ENCODE assay signal across 10 mouse cellular contexts in genomic region chr14:52580319-52580718, GRCm38 (mm10).
DNase-seq lines count a peak whose midpoint lies in the region; ATAC-seq and TF ChIP-seq lines count a peak whose summit lies in the region.
"Had no signal": no experiment of that assay in that cellular context is flagged by ENCODE, and none has a peak within 500 bp of the region (broad histone marks: within the 10 kb centered on the region; RNA-seq: fewer than 3 reads in every experiment).

No protein-coding gene starts in this region.

- H3K27ac ChIP-seq in lung, postnatal 0 days (ENCODE audit: low read length): no peak overlapping the region
- H3K27ac ChIP-seq: limb, embryonic 10.5 days had no signal

- no peaks in the 10 kb centered on the region for H3K4me1 ChIP-seq in lung, postnatal 0 days (ENCODE audit: insufficient read depth, low read depth, low read length)
- H3K4me1 ChIP-seq: limb, embryonic 10.5 days had no signal

- no peak overlapping the region for H3K4me3 ChIP-seq in lung, postnatal 0 days (ENCODE audit: low read depth, low read length)
- H3K4me3 ChIP-seq: limb, embryonic 10.5 days had no signal

- intact Hi-C loops in left cerebral cortex, postnatal 25 days (cut with DNase I): no loop called here

- H3K9ac ChIP-seq in lung, postnatal 0 days (replicated peaks; ENCODE audit: low read depth): no peak overlapping the region

- H3K4me2 ChIP-seq in lung, postnatal 0 days (replicated peaks; ENCODE audit: low read depth, low read length): no peak overlapping the region

- no peak for TF ChIP-seq CTCF in lung, postnatal 0 days (IDR thresholded peaks at IDR 0.05)

- no peak for TF ChIP-seq EP300 in lung, postnatal 0 days (IDR thresholded peaks at IDR 0.05)

- no peaks in the 10 kb centered on the region for H3K9me3 ChIP-seq in lung, postnatal 0 days (ENCODE audit: low read length)
- H3K9me3 ChIP-seq: limb, embryonic 10.5 days had no signal

- peak; percentile 1 for DNase-seq in embryo, embryonic 10.5 days (ENCODE audit: low spot score)
- DNase-seq in embryo, embryonic 11 days: no peak
- DNase-seq in left cerebral cortex, postnatal 25 days (ENCODE audit: low spot score in 2 of 2): peak; percentile 2 to 6
- no peak for DNase-seq in left cerebral cortex, adult 8-10 months (ENCODE audit: low spot score in 2 of 2)
- DNase-seq in thymus, postnatal 0 days (ENCODE audit: low spot score): peak; percentile 39
- DNase-seq in lung, postnatal 0 days (ENCODE audit: low spot score): no peak
- DNase-seq in adrenal gland, adult 8-10 months: no peak
- DNase-seq: cerebellum, adult 11-12 months had no signal

- ATAC-seq in granulocyte monocyte progenitor cell, adult 5-6 weeks (replicated peaks; ENCODE audit: poor library complexity, severe bottlenecking): 0 out of 2 replicates have a peak, but pooled peaks have one; percentile 33
- ATAC-seq in lung, postnatal 0 days: no peak

- WGBS in lung, postnatal 0 days: 40% methylated on average over 3 of the region's 3 CpGs

- H3K27me3 ChIP-seq in lung, postnatal 0 days (replicated peaks; ENCODE audit: insufficient read depth, low read length): no peaks in the 10 kb centered on the region

- H3K36me3 ChIP-seq in lung, postnatal 0 days (ENCODE audit: insufficient read depth, low read length): no peaks in the 10 kb centered on the region
- H3K36me3 ChIP-seq: limb, embryonic 10.5 days had no signal

Comparison
In these comparisons a context has a peak if more than half of its experiments do, and no peak if none do; other contexts are left out.
1. DNase-seq: peak in embryo, embryonic 10.5 days (single experiment), left cerebral cortex, postnatal 25 days (2 of 2) and thymus, postnatal 0 days (single experiment); none in embryo, embryonic 11 days (single experiment), left cerebral cortex, adult 8-10 months (0 of 2), lung, postnatal 0 days (single experiment) and adrenal gland, adult 8-10 months (single experiment).